Mouse (Mus musculus): ENCODE data around the gene Zfp790. TPM values are rescaled to one million over a fixed set of nuclear protein-coding genes. Genes with fewer than 3 reads are reported as not detected.

Gene Zfp790
- polyA plus RNA-seq (2015; fragmentation: Nextera tagmentation; extraction: Ambion mirVana): 17.3 and 18.1 TPM in 2 replicates

GRCm38 (mm10) chr7:29815910-29816429, at the start of gene Zfp790:
TSS of gene Zfp790 (plus strand) at chr7:29816114.
- Histone ChIP-seq H3K36me3 (peaks cover 10% of the 10 kb centered on the region; the same call in 1 of the 2 replicates), H3K9ac (peak within 1 kb of the TSS; percentile 77), H3K4me1 (peaks cover 37% of the 10 kb centered on the region), H3K4me3 (peak within 1 kb of the TSS; percentile 67), H3K27ac (peak within 1 kb of the TSS; percentile 48), H3K9me3 (no peaks in the 10 kb centered on the region), H3K4me2 (peak within 1 kb of the TSS; percentile 83), H3K27me3 (no peaks in the 10 kb centered on the region)
- WGBS: under 1% methylated on average over 26 of the region's 26 CpGs
- peak; percentile 96 for ATAC-seq (ENCODE audit: insufficient number of reproducible peaks, insufficient read depth, low FRiP score, low TSS enrichment, low read depth)

DNA sequence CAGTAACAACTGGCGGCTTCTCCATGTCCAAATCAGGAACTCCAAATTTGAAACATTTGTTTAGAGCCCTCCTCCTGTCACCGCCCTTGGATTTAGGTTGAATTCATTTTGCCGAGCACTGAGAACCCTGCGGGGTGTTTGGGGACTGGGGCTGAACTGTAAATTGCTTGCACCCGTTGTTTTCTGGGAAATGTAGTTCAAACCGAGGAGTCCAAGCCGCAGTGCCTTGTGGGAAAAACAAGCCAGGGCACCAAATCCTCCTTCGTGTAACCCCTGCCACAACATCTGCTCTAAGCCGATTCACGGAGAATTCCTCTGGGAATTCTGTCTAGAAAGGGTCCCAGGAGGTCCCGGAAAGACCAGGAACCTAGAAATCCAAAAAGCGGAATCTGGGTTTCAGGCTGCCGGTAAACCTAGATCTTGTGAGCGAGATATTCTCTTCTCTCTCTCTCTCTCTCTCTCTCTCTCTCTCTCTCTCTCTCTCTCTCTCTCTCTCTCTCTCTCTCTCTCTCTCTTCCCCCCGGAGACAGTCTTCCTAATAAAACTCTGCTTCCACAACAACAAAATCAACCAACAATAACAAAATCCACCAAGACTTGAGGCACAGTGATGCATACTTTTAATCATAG, 48.7 kb upstream of the Zfp790 start:
- peak overlapping the region; percentile 91 for H3K27ac ChIP-seq
- peak overlapping the region; percentile 82 for H3K4me2 ChIP-seq
- no peaks in the 10 kb centered on the region for H3K9me3 ChIP-seq
- no peak for ATAC-seq (ENCODE audit: insufficient number of reproducible peaks, insufficient read depth, low FRiP score, low TSS enrichment, low read depth)
- peak overlapping the region; percentile 68 for H3K9ac ChIP-seq
- peaks cover 15% of the 10 kb centered on the region for H3K36me3 ChIP-seq
- H3K4me3 ChIP-seq: peak overlapping the region; percentile 81
- under 1% methylated on average over 15 of the region's 15 CpGs for WGBS
- H3K4me1 ChIP-seq: peaks cover 19% of the 10 kb centered on the region
- no peaks in the 10 kb centered on the region for H3K27me3 ChIP-seq

- H3K4me3 ChIP-seq: peak within 1 kb of the TSS; percentile 81
- WGBS: under 1% methylated on average over 32 of the region's 32 CpGs
- ATAC-seq (ENCODE audit: insufficient number of reproducible peaks, insufficient read depth, low FRiP score, low TSS enrichment, low read depth): peak; percentile 90
Observed at GRCm38 (mm10) chr7:29768090-29768900, 47.6 kb upstream of the Zfp790 start, which contains the start of gene Zfp84. TSS of gene Zfp84 (plus strand) at chr7:29768552.

GRCm38 (mm10) chr7:29768980-29769379, 46.9 kb upstream of the Zfp790 start:
- Histone ChIP-seq H3K4me2 (peak overlapping the region; percentile 82), H3K27me3 (no peaks in the 10 kb centered on the region), H3K9me3 (no peaks in the 10 kb centered on the region), H3K4me3 (peak overlapping the region; percentile 81), H3K36me3 (peaks cover 29% of the 10 kb centered on the region), H3K9ac (peak overlapping the region; percentile 79), H3K4me1 (peaks cover 19% of the 10 kb centered on the region), H3K27ac (peak overlapping the region; percentile 91)
- WGBS: 5% methylated on average over 10 of the region's 10 CpGs
- no peak for ATAC-seq (ENCODE audit: insufficient number of reproducible peaks, insufficient read depth, low FRiP score, low TSS enrichment, low read depth)

More at GRCm38 (mm10) chr7:29768090-29768900, 47.6 kb upstream of the Zfp790 start, which contains the start of gene Zfp84:
- Histone ChIP-seq H3K36me3 (peaks cover 22% of the 10 kb centered on the region), H3K4me2 (peak within 1 kb of the TSS; percentile 82), H3K27ac (peak within 1 kb of the TSS; percentile 91), H3K9ac (peak within 1 kb of the TSS; percentile 79), H3K27me3 (no peaks in the 10 kb centered on the region), H3K4me1 (peaks cover 19% of the 10 kb centered on the region), H3K9me3 (no peaks in the 10 kb centered on the region)

GRCm38 (mm10) chr7:29773503-29773902, 42.4 kb upstream of the Zfp790 start:
- 91% methylated on average over 7 of the region's 7 CpGs for WGBS
- H3K9ac ChIP-seq: no peak overlapping the region
- H3K4me1 ChIP-seq: peaks cover 14% of the 10 kb centered on the region
- no peaks in the 10 kb centered on the region for H3K27me3 ChIP-seq
- no peak overlapping the region for H3K4me3 ChIP-seq
- peaks cover 70% of the 10 kb centered on the region for H3K36me3 ChIP-seq
- no peak overlapping the region for H3K4me2 ChIP-seq
- H3K27ac ChIP-seq: no peak overlapping the region
- no peak for ATAC-seq (ENCODE audit: insufficient number of reproducible peaks, insufficient read depth, low FRiP score, low TSS enrichment, low read depth)
- peaks cover 3% of the 10 kb centered on the region; the same call in 1 of the 2 replicates for H3K9me3 ChIP-seq

GRCm38 (mm10) chr7:29774371-29774770, 41.5 kb upstream of the Zfp790 start:
- WGBS: 79% methylated on average over 3 of the region's 3 CpGs

GRCm38 (mm10) chr7:29776568-29776967, 39.3 kb upstream of the Zfp790 start:
- H3K27ac ChIP-seq: no peak overlapping the region
- no peaks in the 10 kb centered on the region for H3K4me1 ChIP-seq
- no peak for ATAC-seq (ENCODE audit: insufficient number of reproducible peaks, insufficient read depth, low FRiP score, low TSS enrichment, low read depth)
- peaks cover 3% of the 10 kb centered on the region; the same call in 1 of the 2 replicates for H3K9me3 ChIP-seq
- no peak overlapping the region for H3K4me3 ChIP-seq
- no peak overlapping the region for H3K9ac ChIP-seq
- H3K27me3 ChIP-seq: no peaks in the 10 kb centered on the region
- H3K4me2 ChIP-seq: no peak overlapping the region
- H3K36me3 ChIP-seq: peaks cover 74% of the 10 kb centered on the region
- WGBS: 96% methylated on average over 19 of the region's 19 CpGs

More at GRCm38 (mm10) chr7:29774371-29774770, 41.5 kb upstream of the Zfp790 start:
- Histone ChIP-seq H3K4me2 (no peak overlapping the region), H3K4me3 (no peak overlapping the region), H3K9me3 (peaks cover 3% of the 10 kb centered on the region; the same call in 1 of the 2 replicates), H3K27me3 (no peaks in the 10 kb centered on the region), H3K36me3 (peaks cover 78% of the 10 kb centered on the region), H3K27ac (no peak overlapping the region), H3K9ac (no peak overlapping the region), H3K4me1 (peaks cover 9% of the 10 kb centered on the region)
- ATAC-seq (ENCODE audit: insufficient number of reproducible peaks, insufficient read depth, low FRiP score, low TSS enrichment, low read depth): no peak

GRCm38 (mm10) chr7:29777372-29777771, 38.5 kb upstream of the Zfp790 start:
- no peak overlapping the region for H3K4me3 ChIP-seq
- WGBS: 95% methylated on average over 10 of the region's 10 CpGs

GRCm38 (mm10) chr7:29783871-29784551, 31.9 kb upstream of the Zfp790 start, which contains the start of gene Zfp30:
TSS of gene Zfp30 (plus strand) at chr7:29783998.
- H3K27me3 ChIP-seq: no peaks in the 10 kb centered on the region
- H3K4me3 ChIP-seq: peak within 1 kb of the TSS; percentile 91
- under 1% methylated on average over 45 of the region's 45 CpGs for WGBS
- H3K4me2 ChIP-seq: peak within 1 kb of the TSS; percentile 78
- no peaks in the 10 kb centered on the region; the same call in 1 of the 2 replicates for H3K9me3 ChIP-seq
- H3K36me3 ChIP-seq: peaks cover 29% of the 10 kb centered on the region
- ATAC-seq (ENCODE audit: insufficient number of reproducible peaks, insufficient read depth, low FRiP score, low TSS enrichment, low read depth): peak; percentile 97
- peak within 1 kb of the TSS; percentile 86 for H3K27ac ChIP-seq
- peaks cover 16% of the 10 kb centered on the region for H3K4me1 ChIP-seq
- peak within 1 kb of the TSS; percentile 94 for H3K9ac ChIP-seq

More at GRCm38 (mm10) chr7:29777372-29777771, 38.5 kb upstream of the Zfp790 start:
- no peaks in the 10 kb centered on the region for H3K4me1 ChIP-seq
- no peak for ATAC-seq (ENCODE audit: insufficient number of reproducible peaks, insufficient read depth, low FRiP score, low TSS enrichment, low read depth)
- H3K36me3 ChIP-seq: peaks cover 66% of the 10 kb centered on the region
- no peaks in the 10 kb centered on the region for H3K27me3 ChIP-seq
- H3K27ac ChIP-seq: no peak overlapping the region
- H3K4me2 ChIP-seq: no peak overlapping the region
- H3K9me3 ChIP-seq: peaks cover 3% of the 10 kb centered on the region; the same call in 1 of the 2 replicates
- no peak overlapping the region for H3K9ac ChIP-seq

GRCm38 (mm10) chr7:29785023-29785422, 30.9 kb upstream of the Zfp790 start:
- Histone ChIP-seq H3K36me3 (peaks cover 34% of the 10 kb centered on the region), H3K4me2 (peak overlapping the region; percentile 78), H3K27ac (no peak overlapping the region), H3K4me3 (peak overlapping the region; percentile 91), H3K4me1 (peaks cover 16% of the 10 kb centered on the region), H3K27me3 (no peaks in the 10 kb centered on the region), H3K9me3 (no peaks in the 10 kb centered on the region; the same call in 1 of the 2 replicates), H3K9ac (peak overlapping the region; percentile 66)
- WGBS: 48% methylated on average over 8 of the region's 8 CpGs
- no peak for ATAC-seq (ENCODE audit: insufficient number of reproducible peaks, insufficient read depth, low FRiP score, low TSS enrichment, low read depth)

- Histone ChIP-seq H3K4me2 (peak overlapping the region; percentile 78), H3K9ac (peak overlapping the region; percentile 66; the same call in 1 of the 2 replicates), H3K4me3 (peak overlapping the region; percentile 91), H3K27me3 (no peaks in the 10 kb centered on the region), H3K9me3 (no peaks in the 10 kb centered on the region; the same call in 1 of the 2 replicates), H3K4me1 (peaks cover 16% of the 10 kb centered on the region), H3K36me3 (peaks cover 43% of the 10 kb centered on the region), H3K27ac (no peak overlapping the region)
- 76% methylated on average over 5 of the region's 5 CpGs for WGBS
- no peak for ATAC-seq (ENCODE audit: insufficient number of reproducible peaks, insufficient read depth, low FRiP score, low TSS enrichment, low read depth)
Observed at GRCm38 (mm10) chr7:29785888-29786287, 30.0 kb upstream of the Zfp790 start.
